Mouse (Mus musculus): Measurements from ENCODE around the gene Ppp6r3.

DNA sequence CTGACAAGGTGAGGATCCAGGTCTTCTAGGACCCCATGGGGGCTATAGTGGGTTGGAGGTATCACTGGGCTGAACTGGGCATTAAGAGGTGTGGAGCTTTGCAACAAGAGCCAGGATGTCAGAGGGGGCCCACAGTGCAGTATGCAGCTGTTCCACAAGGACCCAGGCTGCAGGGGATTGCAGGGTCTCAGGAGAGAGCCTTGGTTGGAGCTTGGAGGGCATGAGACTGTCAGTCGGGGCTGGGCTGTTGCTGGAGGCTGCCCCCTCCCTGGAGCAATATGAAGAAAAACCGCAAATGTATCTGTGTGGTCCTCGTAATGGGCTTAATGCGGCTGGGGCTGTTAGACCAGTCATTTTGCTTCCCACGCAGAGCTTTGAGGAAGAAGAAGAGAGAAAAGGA lies 134.9 kb downstream of the Ppp6r3 start:
- TF ChIP-seq CTCF (IDR thresholded peaks at IDR 0.05; ENCODE audit: borderline replicate concordance, control insufficient read depth, extremely low read depth, insufficient read depth, low read length, poor library complexity) = no peak
- TF ChIP-seq POLR2A (IDR thresholded peaks at IDR 0.05; ENCODE audit: control insufficient read depth, extremely low read depth, insufficient read depth, low read length, poor library complexity) = no peak

Data from thymus, adult 2 months (tissue).